Mouse (Mus musculus): ENCODE measurements around the gene Dnajb9. TPM values are rescaled to one million over a fixed set of nuclear protein-coding genes. Genes with fewer than 3 reads are reported as not detected.

Gene Dnajb9
- total RNA-seq (2023) = 73.5 and 93.4 TPM in 2 replicates

GRCm38 (mm10) chr12:44209824-44210752, at the start of gene Dnajb9:
TSS of gene Dnajb9 (minus strand) at chr12:44210326.

DNA sequence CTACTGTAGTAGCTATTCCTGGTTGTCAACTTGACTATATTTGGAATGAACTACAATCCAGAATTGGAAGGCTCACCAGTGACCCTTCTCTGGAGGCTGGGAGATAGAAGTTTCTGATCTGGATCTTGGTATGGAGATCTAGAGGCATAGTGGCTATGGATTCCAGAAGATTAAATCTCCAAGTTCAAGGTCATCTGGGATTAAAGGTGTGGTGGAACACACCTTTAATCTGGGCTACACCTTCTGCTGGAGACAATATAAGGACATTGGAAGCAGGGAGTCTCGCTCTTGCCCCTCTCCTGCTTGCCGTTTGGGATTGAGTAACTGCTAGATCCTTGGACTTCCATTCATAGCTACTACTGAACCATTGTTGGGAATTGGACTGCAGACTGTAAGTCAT, 10.9 kb upstream of the Dnajb9 start, which contains the start of gene Pnpla8:
Gene Pnpla8, plus strand, starts transcription at position 301 of the 400 bp plus-strand sequence.

Other genes starting within 250 kb of the Dnajb9 start
- gene Pnpla8, start 11.0 kb upstream of the Dnajb9 start, total RNA-seq (2023) = 109 and 132 TPM in 2 replicates
- not detected in 2 replicates for gene Nrcam, start 118.6 kb upstream of the Dnajb9 start, total RNA-seq (2023)